Mouse (Mus musculus): ENCODE data around the gene Mfsd4b2.
"Not testable (repeated sequence)": the region's sequence is repeated elsewhere in the genome, so short reads cannot be mapped to it uniquely, and the experiment has no call there.

GRCm38 (mm10) chr10:39947195-39947594 lies 20.5 kb upstream of the Mfsd4b2 start:
- not testable (repeated sequence) for TF ChIP-seq CTCF, POLR2A (IDR thresholded peaks at IDR 0.05; ENCODE audit: insufficient read depth, low read depth, low read length)
